Mouse (Mus musculus) frontal cortex, adult (tissue): ENCODE data around the gene Sdr9c7.
"Not testable (repeated sequence)": the region's sequence is repeated elsewhere in the genome, so short reads cannot be mapped to it uniquely, and the experiment has no call there.

Experiments used
- ATAC-seq: cut with Nextera tagmentation; 2 replicates; pipeline ENCODE4 v1.9.2; 2017; ENCODE audit warnings: mild to moderate bottlenecking, moderate library complexity, mixed read lengths; ENCODE audit not compliant: low TSS enrichment

Sdr9c7 gene

DNA sequence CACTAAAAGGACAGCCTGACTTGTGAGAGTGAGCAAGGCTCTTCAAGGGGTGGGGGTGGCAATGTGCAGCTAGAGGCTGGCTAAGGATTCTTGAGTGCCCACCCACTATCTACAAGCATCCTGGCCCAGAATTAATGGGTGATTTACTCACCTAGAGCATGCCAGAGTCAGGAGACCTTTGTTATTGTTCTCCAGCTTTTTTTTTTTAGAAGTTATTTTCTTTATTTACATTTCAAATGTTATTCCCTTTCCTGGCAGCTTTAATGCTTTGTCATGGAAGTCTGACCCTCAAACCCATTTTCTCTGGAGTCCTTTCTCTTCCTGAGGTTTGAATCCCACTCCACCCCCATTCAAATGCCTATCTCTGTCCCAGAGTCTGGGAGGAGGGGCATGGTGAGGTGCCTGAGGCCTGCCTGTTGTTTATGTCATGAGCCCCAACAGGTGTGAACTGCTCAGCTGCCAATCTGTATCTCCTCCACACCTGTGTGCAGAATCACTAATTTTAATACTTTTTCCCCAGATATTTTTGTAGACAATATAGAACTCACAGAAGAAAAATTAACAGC is 9.2 kb downstream of the Sdr9c7 start:
- ATAC-seq = no peak

- ATAC-seq = no peak
Measured at GRCm38 (mm10) chr10:127915578-127915977, 17.3 kb downstream of the Sdr9c7 start.

DNA sequence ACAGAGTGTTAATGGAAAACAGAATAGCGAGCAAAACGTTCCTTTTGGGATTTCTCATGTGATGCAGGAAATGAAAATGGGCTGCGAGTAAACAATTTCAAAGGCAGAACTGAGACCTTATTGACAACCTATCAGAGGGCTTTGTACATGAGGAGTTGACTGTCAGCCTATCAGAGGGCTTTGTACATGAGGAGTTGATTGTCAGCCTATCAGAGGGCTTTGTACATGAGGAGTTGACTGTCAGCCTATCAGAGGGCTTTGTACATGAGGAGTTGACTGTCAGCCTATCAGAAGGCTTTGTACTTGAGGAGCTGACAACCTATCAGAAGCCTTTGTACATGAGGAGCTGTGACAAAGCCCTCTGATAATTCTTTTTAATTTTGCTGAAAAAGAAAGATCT is 18.9 kb downstream of the Sdr9c7 start:
- ATAC-seq = not testable (repeated sequence)

DNA sequence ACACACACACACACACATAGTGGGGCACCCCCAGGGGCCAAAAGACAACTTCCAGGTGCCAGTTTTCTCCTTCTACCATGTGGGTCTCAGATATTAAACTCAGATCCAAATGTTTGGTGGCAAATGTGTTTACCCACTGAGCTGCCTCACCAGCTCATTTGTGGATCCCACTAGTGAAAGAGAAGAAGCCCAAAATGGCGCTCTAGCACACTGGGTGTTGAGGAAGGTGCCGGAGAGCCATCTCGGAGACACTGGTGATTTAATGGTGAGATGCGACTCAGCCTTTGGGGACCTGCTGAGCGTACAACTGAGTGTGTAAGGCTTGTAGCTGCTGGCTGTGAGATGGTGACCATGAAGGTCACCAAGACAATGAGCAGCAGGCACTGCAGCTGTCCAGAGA is 19.3 kb downstream of the Sdr9c7 start:
- ATAC-seq = no peak

GRCm38 (mm10) chr10:127922241-127922640 is 23.9 kb downstream of the Sdr9c7 start:
- no peak for ATAC-seq

GRCm38 (mm10) chr10:127923024-127923423 is 24.7 kb downstream of the Sdr9c7 start:
- no peak for ATAC-seq

DNA sequence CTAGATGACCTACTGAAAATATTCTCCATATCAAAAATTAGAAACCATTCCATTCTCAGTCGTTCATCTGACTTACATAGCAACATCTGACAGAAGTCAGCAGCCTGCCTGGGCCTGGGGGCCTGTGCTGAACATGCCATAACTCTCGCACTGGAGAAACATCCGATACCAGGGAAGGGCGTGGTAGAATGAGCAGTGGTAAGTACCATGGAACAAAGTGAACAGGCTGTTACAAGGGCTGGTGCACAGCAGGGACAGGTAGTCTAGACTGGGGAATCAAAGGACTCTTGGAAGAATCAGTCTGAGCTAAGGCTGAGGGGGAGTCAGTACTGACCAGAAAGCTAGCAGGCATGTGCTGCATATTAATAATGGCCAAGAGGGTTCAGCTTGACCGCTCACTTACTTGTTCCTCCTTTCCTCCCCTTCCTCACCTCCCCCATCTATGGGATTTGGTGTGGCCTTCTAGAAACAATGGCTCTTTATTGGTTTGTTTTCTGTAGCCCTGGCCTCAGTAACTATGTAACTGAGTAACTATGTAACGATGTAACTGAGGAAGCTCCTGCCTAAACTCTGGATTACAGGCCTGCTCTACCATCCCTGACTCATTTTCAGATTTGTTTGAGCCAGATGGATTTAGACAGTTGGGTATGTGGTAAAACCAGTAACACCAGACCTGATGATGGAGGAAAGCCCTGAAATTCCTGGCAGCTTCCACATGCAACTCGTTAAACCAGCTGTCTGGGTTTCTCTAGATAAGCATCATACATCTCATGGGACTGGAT is 26.5 kb downstream of the Sdr9c7 start:
- peak; percentile 31; the same call in 1 of the 2 replicates for ATAC-seq

DNA sequence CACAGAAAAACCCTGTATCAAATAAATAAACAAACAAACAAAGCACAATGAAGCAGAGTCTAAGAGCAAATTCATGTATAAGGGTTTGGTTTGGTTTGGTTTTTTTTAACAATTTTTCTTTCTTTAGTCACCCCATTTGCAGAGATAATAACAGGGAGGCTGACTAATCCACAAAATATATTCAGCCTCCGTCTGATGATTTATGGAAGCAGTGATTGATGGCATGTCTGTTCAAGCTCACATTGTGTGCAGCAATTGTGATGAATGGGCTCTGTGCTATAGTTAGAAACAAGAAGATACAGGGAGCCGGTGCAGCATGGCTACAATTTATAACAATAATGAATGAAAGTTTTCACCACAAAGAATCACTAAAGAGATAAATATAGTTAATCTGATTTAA is 29.4 kb downstream of the Sdr9c7 start:
- ATAC-seq = no peak

DNA sequence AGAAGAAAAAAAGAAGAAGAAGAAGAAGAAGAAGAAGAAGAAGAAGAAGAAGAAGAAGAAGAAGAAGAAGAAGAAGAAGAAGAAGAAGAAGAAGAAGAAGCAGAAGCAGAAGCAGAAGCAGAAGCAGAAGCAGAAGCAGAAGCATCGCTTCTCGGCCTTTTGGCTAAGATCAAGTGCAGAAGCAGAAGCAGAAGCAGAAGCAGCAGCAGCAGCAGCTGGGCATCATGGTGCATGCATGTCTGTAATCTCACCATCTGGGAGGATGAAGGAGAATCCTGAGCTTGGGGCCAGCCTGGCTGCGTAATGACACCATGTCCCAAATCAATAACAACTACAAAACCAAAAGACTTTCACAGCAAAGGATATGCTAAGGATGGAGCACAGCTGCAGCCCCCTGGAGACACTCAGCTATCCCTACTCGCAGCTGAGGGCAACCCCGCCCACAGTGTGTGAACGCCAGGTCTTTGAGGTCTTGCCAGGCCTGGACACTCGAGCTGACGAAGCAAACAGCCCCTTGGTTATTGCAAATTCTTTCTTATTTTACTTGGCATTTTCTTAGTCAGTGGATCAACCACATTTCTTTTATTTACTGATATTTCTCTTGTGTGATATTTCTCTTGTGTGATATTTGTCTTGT is 34.1 kb downstream of the Sdr9c7 start:
- ATAC-seq = no peak

- no peak for ATAC-seq
Measured at GRCm38 (mm10) chr10:127936271-127936670, 38.0 kb downstream of the Sdr9c7 start.

DNA sequence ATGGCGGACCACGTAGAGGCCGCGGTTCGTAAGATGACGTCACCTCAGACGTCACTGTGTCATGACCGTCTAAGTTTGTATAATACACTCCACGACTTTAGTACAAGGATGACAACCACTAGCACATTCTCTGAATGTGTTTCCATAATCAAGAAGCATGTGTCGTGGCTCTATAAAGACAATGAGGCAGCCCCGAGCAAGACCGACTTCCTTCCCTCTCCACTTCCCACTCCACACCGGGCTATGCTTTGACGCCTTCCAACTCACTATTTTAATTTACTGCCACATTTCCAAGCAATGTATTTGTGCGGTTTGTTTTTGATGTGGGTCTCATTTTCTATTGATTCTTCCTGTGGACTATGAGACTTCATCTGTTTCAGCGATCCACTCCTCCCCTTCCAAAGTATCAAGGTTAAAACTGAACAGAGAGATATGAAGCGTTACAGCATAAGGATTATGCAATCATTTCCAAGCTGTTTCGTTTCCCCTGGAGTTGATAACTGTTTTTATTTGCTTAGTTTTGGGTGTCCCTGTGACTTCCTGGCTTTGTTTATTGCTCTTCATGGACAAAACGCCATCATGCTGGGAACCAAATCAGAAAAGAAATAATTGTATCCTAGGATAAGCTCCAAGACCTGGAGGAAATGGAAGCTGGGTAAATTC is 38.6 kb downstream of the Sdr9c7 start:
- ATAC-seq = no peak

- ATAC-seq = no peak
Measured at GRCm38 (mm10) chr10:127937428-127938010, 39.2 kb downstream of the Sdr9c7 start.

- not testable (repeated sequence) for ATAC-seq
Measured at GRCm38 (mm10) chr10:127939667-127940066, 41.3 kb downstream of the Sdr9c7 start.

DNA sequence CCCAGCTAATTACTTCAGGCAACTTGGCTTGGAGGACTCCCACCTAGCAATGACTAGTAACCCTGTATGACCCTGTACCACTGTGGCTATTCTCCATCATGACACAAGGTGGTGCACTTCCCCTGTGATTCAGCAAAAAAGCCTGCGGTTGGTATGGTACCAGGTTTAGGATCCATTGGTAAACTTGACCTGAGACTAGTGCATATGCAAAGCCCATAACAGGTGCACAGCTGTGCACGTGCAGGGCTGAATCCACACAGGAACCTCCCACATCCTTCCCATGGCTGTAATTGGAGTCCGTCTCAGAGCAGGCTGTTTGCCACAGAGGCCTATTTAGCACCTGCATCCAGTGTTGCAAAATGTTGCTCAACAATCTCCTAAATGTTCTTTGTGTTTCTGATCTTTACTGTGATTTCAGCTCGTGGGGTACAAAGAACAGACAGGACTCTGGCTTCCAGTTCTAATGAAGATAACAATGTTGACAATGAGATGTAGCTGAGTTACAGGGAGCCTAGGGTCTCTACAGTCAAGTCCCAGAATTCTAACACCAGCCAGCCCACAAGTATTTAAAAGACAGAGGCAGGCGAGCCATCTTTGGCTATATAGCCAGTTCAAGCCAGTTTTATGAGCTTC is 47.2 kb downstream of the Sdr9c7 start:
- peak; percentile 52; the same call in 1 of the 2 replicates for ATAC-seq

- no peak for ATAC-seq
Measured at GRCm38 (mm10) chr10:127949596-127950130, 51.3 kb downstream of the Sdr9c7 start.

DNA sequence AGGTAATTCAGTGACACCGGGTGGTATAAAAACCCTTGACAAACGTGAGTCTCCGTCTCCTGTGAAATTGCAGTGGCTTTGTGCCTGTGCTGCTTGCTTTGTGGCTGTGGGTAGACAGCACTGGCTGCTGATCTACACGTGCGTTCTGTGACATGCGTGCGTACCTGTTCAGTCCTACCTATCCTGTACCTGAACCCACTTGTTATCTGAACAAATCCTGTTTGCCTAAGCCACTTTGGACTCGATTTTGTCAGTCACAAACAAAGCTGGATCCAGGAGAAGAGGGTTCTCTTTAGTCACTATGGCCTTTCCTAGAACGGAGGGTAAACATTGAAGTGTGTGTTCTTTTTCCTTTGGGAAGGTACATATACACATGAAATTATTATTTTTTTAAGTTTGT is 53.1 kb downstream of the Sdr9c7 start:
- no peak for ATAC-seq

DNA sequence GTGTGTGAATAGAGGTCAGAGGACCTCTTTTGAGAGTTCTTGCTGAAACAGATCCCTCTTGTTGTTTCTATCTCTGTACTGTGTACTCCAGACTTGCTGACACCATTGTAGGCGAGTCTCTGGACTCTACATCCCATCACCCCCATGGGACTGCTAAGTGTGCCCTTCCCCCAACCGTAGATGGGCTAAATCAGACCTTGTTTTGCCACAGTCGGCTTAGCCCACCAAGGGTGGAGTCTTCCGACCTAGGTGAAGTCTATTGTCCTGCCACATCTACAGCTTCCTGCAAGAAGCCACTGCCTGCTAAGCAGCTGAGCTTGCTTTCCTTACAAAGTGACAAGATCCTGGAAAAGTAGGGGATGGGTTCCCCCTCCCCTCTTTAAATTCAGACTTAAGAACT is 53.5 kb downstream of the Sdr9c7 start:
- ATAC-seq = no peak

- ATAC-seq = no peak
Measured at GRCm38 (mm10) chr10:127955034-127955433, 56.7 kb downstream of the Sdr9c7 start.

DNA sequence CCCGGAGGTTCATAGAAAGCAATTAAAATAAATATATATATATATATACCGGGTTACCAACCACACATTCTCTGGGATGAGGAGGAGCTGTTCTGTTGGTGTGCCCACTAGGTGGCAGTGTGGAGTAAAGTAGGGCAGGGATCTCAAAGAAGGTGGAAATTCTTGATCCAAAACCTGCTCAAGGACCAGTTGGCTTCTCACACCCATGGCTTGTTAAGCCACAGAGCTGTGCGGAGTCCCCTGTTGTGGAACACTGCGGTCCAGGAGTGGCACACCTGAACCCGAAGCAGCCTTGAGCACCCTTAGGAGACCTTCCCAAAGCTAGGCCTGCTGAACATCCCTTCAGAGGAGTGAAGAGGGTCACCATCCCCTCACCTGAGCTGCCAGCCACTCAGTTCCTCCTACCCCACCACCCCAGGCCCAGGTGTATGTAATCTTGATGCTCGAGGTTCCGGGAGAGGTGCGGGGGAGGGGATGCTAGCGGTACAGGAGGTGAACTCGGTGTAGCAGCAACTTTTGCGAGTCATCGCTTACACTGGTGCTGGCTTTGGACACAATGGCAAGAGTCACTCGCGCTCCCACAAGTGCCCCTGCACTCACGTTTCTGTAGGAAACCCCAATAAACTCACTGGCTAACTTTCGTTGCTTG is 58.0 kb downstream of the Sdr9c7 start:
- peak; percentile 65; the same call in 1 of the 2 replicates for ATAC-seq

- no peak for ATAC-seq
Measured at GRCm38 (mm10) chr10:127959161-127959679, 60.9 kb downstream of the Sdr9c7 start.
